Mouse (Mus musculus) kidney, adult 2 months (tissue): ENCODE measurements around the gene Rapgef4.

Experiments used
- CTCF ChIP-seq: fragments of 200-500 bp; conservative IDR thresholded peaks from 2 replicates; pipeline ENCODE4 v1.5.1; 2011; ENCODE audit warnings: low read depth, mild to moderate bottlenecking, control low read depth, low read length, moderate library complexity, mixed read lengths; ENCODE audit not compliant: insufficient read depth, insufficient read length
- POLR2A ChIP-seq: fragments of 200-500 bp; IDR thresholded peaks from one replicate; pipeline ENCODE4 v1.6.1; 2011; ENCODE audit warnings: low read depth, low read length, control low read depth

- TF ChIP-seq POLR2A (no peak), CTCF (no peak)
Measured at GRCm38 (mm10) chr2:72223479-72223878, 242.4 kb downstream of the Rapgef4 start.
